ENCODE assay signal across 8 mouse cellular contexts in the genomic region with DNA sequence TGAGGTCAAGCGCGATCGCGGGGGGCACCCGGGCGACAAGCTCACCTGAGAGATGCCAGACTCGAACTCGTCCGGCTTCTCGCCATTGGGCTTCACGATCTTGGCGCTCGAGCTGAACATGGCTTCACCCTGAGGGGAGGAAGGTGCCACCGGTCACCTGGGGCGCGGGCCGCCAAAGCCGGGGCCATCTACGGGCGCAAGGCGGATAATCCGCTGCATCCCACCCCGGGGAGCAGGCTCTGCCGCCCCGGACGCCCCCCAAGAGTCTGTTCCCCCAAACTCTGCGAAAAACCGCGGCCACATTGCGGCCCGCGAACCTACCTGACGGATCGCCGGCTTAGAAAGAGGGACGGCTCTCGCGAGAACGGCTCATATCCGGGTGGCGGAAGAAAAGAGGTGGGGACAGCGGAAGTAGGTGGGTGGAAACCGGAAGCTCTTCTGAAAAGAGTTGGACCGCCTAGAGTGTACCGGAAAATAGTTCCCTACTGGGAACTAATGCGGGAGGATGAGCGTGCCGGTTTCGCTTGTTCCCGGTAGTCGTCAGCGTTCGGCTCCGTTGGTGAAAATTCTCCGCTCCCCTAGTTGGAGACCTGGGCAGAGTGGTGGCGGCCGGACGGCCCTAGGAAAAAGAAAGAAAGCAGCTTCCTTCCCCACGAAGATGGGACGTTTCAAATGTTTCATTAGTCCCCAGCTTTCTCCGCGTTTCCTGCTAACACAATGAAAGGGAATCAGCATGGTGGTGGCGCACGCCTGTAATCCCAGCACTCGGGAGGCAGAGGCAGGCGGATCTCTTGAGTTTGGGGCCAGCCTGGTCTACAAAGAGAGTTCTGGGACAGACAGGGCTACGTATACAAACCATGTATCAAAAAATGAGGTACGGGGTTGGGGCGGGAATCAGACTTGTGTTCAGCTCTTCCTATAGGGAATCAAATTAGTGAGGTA. TPM values are rescaled to one million over a fixed set of nuclear protein-coding genes. Genes with fewer than 3 reads are reported as not detected.
DNase-seq lines count a peak whose midpoint lies in the region; ATAC-seq lines count a peak whose summit lies in the region.

Gene Rps7, minus strand, starts transcription at position 419 of the 942 bp plus-strand sequence.

- H3K9me3 ChIP-seq in hindbrain, embryonic 14.5 days (ENCODE audit: control insufficient read depth, low read length): no peaks in the 10 kb centered on the region

- peak; percentile 97 for ATAC-seq in hindbrain, embryonic 14.5 days (ENCODE audit: low FRiP score)

- peak within 1 kb of the TSS; percentile 85 for H3K4me3 ChIP-seq in hindbrain, embryonic 14.5 days (replicated peaks; ENCODE audit: low read length)

- peak; percentile 96 for DNase-seq in R1 (ENCODE audit: low read depth, low spot score)
- peak; percentile 94 for DNase-seq in cerebellum, postnatal 25 days
- peak; percentile 89 to 91 for DNase-seq in frontal cortex, postnatal 25 days (ENCODE audit: low spot score in 2 of 2)
- DNase-seq in hindbrain, embryonic 14.5 days (ENCODE audit: low spot score): peak; percentile 97
- peak; percentile 90 to 91 for DNase-seq in layer of hippocampus, postnatal 36 days
- peak; percentile 95 for DNase-seq in lung, postnatal 36 days
- peak; percentile 98 for DNase-seq in retina, postnatal 1 day
- peak; percentile 83 to 88 for DNase-seq in urinary bladder, adult 18-20 months (ENCODE audit: low spot score in 2 of 2)

- peak within 1 kb of the TSS; percentile 92 for H3K27ac ChIP-seq in hindbrain, embryonic 14.5 days

- 6% methylated on average over 69 of the region's 69 CpGs for WGBS in hindbrain, embryonic 14.5 days

- peaks cover 13% of the 10 kb centered on the region for H3K4me1 ChIP-seq in hindbrain, embryonic 14.5 days (replicated peaks; ENCODE audit: control insufficient read depth, insufficient read depth, low read length)

- H3K36me3 ChIP-seq in hindbrain, embryonic 14.5 days (replicated peaks; ENCODE audit: control insufficient read depth, insufficient read depth): peaks cover 38% of the 10 kb centered on the region

- peak within 1 kb of the TSS; percentile 63 for H3K4me2 ChIP-seq in hindbrain, embryonic 14.5 days (replicated peaks)

- H3K27me3 ChIP-seq in hindbrain, embryonic 14.5 days (ENCODE audit: control insufficient read depth, insufficient read depth, low read length): no peaks in the 10 kb centered on the region

- peak within 1 kb of the TSS; percentile 96 for H3K9ac ChIP-seq in hindbrain, embryonic 14.5 days

RNA-seq across cellular contexts. Expression of gene Rps7, which starts in this region (rescaled TPM):
- polyA plus RNA-seq in hindbrain, embryonic 14.5 days (2014; fragmentation: Nextera tagmentation; extraction: Ambion mirVana): 558 and 621 TPM in 2 replicates
- 100 to 1,000 TPM; 282 to 298 TPM for total RNA-seq in layer of hippocampus, postnatal 36 days (2021)

Comparison
In these comparisons a context has a peak if more than half of its experiments do, and no peak if none do; other contexts are left out.
1. Peak in every context shown above with its lines: DNase-seq, ATAC-seq, H3K4me3 ChIP-seq and H3K27ac ChIP-seq.